Mouse (Mus musculus) naive thymus-derived CD4-positive, alpha-beta T cell, adult 2 months (primary cell): Measurements from ENCODE around the gene Dld.

ENCODE experiments used
- DNase-seq: peaks from one replicate; pipeline ENCODE4 v3.0.0-alpha.2; 2011; ENCODE audit warnings: low read depth

Gene Dld

GRCm38 (mm10) chr12:31320817-31321216 is 30.4 kb downstream of the Dld start:
- no peak for DNase-seq

GRCm38 (mm10) chr12:31318409-31318963 is 32.8 kb downstream of the Dld start:
- DNase-seq: no peak

GRCm38 (mm10) chr12:31317670-31318408 is 33.4 kb downstream of the Dld start:
- DNase-seq: no peak

DNA sequence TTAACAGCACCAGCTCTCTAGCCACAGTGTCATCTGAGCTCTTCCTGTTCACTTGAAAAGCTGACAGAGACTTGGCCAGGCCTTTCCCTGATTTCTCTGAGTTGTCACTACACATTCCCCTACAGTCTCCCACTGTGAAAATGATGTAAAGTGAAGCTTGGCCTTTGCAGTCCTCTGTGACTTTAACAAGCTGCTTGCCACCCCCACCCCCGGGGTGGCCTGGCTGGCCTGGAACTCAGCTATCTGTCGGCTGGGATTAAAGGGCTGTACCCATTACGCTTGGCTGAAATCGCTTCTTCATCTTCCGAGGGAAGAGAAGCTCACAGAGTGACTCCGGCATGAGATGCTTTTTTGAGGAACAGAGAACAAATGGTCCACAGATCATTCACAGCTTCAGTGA is 35.3 kb downstream of the Dld start:
- DNase-seq: no peak

DNA sequence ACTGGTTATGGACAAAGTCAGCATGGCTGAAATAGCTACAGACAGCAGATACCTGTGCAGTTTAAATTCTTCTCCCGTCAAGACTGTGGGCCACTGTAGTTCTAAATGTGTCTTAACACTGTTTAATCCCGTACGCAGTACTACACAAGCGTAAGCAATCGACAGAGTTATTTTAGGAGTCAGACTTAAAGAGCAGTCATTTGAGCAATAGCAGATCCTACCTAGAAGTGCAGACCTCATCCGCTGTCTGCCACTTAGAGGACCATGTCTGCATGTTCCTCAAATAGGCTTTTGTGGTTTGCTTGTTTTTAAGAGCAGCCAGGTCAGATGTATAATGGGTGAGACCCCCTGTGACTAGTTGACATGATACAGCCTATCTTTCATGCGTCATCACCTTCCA is 36.9 kb downstream of the Dld start:
- no peak for DNase-seq

- DNase-seq: no peak
These were observed 38.1 kb downstream of the Dld start for GRCm38 (mm10) chr12:31313136-31313535.

GRCm38 (mm10) chr12:31312281-31312680 is 39.0 kb downstream of the Dld start:
- no peak for DNase-seq

DNA sequence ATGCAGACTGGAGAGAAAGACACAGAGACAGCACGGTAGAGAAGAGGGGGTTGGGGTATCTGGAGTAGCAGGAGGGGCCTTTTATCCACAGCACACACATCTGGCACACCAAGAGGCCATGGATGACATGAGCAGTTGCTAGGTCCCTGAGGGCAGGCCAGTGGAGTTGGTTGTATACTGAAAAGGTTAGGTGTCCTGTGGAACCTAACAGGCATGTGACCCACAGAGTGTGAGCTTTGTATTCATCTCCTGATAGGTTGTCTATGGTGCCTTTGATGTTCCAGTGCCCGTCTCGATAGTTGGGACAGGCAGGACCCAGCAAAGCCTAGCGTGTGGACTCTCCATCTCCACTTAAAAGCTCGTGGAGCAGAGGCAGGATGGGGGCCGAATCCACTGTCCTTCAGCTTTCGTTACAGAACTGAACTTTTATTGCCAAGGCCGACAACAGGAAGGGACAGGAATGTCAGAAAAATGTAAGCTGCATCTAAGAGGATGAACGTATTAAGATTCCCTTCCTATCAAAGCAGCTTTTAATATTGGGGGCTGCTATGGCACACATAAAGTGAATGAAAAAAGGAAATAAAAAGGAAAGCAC is 39.5 kb downstream of the Dld start:
- no peak for DNase-seq

- no peak for DNase-seq
These were observed 40.6 kb downstream of the Dld start for GRCm38 (mm10) chr12:31310687-31311086.

GRCm38 (mm10) chr12:31307756-31308155 is 43.5 kb downstream of the Dld start:
- DNase-seq: no peak

- no peak for DNase-seq
These were observed 44.2 kb downstream of the Dld start for GRCm38 (mm10) chr12:31307011-31307410.

GRCm38 (mm10) chr12:31306075-31306675 is 45.1 kb downstream of the Dld start:
- no peak for DNase-seq

DNA sequence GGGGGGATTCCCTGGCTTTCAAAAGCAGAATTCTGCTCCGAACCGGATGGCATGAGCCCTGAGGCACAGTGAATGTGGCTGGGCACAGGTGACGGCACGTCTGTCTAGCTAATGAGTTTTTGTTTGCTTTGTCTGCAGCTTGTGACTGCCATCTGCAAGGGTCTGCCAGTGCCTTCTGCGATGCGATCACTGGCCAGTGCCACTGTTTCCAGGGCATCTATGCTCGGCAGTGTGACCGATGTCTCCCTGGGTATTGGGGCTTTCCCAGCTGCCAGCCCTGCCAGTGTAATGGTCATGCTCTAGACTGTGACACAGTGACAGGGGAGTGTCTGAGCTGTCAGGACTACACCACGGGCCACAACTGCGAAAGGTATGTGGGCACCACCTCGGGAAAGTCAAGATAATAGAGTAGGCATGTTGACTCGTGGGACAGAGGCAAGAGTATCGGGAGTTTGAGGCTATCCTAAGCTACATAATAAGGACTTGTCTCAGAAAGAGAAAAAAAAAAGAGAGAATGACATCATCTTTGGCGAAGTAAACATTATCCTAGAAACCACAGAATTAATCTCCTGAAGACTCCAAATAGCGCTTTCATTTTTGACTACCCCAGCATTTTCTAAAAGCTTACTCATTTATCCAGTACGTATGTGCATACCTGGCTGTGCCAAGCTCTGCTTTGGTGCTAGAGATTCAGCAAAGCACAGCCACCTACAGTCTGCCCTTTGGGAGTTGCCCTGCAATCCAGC is 48.3 kb downstream of the Dld start:
- no peak for DNase-seq

- no peak for DNase-seq
These were observed 49.0 kb downstream of the Dld start for GRCm38 (mm10) chr12:31302266-31302665.

GRCm38 (mm10) chr12:31300276-31300675 is 51.0 kb downstream of the Dld start:
- DNase-seq: no peak

DNA sequence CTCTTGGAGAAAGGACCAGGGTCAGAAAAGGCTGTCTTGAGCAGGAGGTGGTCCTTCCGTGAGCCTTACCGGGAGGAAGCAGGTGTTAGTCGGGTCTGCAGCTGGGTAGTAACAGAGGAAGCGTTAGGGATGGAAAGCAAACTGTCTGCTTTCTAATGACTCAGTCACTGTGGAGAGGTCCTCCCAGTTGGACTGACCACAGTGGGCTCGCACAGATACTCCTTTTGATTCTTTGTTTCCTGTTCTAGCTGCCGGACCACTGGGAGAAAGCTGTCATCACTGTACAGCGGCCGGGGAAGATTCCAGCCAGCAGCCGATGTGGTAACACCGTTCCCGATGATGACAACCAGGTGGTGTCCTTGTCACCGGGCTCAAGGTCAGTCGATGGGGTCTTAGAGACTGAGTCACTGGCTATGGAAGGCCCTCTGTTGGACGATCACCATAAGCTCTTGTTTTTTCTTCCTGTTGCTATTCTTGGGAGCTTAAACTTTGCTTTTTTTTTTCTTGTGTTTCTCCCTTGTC is 51.5 kb downstream of the Dld start:
- no peak for DNase-seq

GRCm38 (mm10) chr12:31299126-31299525 is 52.1 kb downstream of the Dld start:
- DNase-seq: no peak

DNA sequence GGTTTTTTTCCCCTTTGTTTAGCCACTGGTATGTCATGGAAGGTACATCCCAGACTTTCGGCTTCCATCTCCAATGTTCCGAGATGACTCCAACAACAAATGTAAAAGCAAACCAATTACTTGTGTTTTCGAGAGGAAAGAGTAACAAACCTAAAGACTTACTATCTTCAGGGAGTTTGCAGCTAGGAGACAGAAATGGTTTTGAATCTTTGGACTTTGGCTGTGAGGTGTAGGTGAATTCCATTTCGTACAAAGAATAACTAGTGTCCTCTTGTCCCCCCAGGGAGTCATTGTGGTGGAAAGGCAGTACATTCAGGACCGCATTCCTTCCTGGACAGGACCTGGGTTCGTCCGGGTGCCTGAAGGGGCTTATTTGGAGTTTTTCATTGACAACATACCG is 52.7 kb downstream of the Dld start:
- DNase-seq: no peak

GRCm38 (mm10) chr12:31298122-31298521 is 53.1 kb downstream of the Dld start:
- no peak for DNase-seq

GRCm38 (mm10) chr12:31296097-31296496 is 55.2 kb downstream of the Dld start:
- no peak for DNase-seq

DNA sequence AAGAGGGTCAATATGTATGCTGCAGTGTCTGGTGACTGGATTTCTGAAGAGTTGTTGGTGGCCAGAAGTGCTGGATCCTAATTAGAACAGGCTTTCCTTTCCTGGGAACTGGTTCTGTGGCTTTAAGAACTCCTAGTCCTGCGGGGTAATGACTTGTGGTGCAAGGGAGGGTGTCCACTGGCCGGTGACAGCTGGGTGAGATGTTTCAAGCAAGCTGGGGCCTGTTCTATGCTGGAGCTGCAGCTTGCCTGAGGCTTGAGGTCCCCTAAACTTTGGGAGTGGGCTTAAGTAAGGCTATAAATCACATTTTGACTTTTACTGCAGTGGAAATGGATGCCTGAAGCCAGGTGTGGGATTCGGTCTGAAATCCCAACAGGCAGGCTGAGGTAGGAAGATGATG is 55.7 kb downstream of the Dld start:
- no peak for DNase-seq

- no peak for DNase-seq
These were observed 56.3 kb downstream of the Dld start for GRCm38 (mm10) chr12:31294996-31295395.
